Mouse (Mus musculus): ENCODE measurements around the gene Cd2. TPM values are rescaled to one million over a fixed set of nuclear protein-coding genes. Genes with fewer than 3 reads are reported as not detected.

The Cd2 gene
- total RNA-seq, 1 experiment from 2014 or later = 1.2 TPM

DNA sequence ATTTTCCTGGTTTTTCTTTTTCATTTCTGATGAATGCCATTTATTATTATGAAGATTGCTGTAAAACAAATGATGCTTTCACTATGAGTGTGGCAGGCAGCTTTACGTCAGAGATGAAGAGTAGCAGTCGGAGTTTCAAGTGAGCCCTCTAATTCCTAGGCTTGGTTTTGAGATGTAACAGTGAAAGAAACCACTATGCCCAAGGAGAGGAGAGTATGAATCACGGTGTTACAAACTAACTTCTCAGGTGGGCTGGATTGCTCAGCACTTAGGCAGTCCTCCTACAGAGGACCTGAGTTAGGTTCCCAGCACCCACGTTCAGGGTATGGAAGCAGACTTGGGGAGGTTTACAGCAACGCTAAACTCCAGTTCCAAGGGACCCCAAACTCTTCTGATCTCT lies 52.4 kb downstream of the Cd2 start:
- no peak for ATAC-seq (replicated peaks; ENCODE audit: low read depth, poor library complexity, severe bottlenecking)

DNA sequence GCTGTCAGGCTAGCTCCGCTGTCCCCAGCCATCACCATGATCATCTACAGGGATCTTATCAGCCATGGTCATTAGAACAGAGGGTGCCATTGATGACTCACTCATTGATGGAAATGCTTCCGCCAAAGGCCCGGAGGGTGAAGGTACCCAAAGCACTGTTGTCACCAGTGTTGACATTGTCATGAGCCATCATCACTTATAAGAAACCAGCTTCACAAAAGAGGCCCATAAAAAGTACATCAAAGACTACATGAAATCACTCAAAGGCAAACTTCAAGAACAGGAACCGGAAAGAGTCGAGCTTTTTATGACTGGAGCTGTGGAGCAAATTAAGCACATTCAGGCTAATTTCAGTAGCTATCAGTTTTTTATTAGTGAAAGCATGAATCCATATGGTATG lies 54.3 kb downstream of the Cd2 start:
- no peak for ATAC-seq (replicated peaks; ENCODE audit: low read depth, poor library complexity, severe bottlenecking)

DNA sequence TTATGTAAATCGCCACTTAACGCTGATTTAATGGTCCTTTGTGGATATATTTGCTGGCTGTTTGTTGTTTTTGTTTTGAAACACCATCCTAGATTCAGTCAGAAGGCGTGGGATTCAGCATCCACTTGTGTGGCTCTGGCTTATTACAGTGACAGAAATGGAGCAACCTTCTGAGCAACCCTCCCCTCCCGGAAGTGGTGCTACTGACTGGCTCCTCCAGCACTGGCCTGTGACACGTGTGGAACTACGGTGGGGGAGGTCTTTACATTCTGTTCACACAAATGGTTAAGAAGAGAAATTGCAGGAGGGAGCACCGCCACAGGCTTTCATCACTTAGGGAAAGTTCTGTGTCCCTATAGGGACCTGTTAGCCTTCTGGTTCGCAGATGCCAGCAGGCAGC lies 55.2 kb downstream of the Cd2 start:
- ATAC-seq (replicated peaks; ENCODE audit: low read depth, poor library complexity, severe bottlenecking) = no peak

DNA sequence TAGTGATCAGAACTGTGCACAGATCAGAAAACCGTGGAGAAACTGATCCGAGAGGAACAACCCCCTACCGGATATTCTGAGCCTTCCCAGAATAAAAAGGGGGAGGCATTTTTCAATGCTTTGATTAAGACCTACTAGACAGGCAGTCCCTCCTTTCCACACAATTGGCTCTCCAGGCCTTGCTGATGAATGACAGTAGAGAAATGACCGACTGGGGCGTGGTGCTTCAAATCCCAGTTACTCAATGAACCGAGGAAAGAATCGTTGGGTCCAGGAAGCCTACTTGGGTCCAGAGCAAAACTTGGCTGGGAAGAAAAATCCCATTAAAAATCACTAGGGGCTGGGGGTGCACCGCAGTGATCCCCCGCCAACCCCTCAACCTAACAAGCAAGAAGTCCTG lies 57.5 kb downstream of the Cd2 start:
- no peak for ATAC-seq (replicated peaks; ENCODE audit: low read depth, poor library complexity, severe bottlenecking)

DNA sequence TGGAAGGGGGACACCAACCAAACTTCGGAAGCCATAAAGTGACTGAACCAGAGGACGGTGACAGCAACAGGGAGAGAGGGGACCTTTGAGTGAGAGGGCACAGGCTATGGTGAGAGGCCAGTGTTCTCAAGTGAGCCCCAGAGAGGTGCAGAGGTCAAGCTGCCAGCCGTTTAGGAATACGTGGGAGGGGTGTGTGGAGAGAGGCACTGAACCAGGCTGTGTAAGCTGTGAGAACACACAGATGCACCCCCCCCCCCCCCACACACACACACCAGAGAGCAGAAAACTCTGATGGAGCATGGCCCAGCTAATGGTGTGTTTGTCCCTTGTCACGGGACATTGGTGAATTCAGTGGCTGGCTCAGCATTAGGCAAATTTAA lies 58.2 kb downstream of the Cd2 start:
- no peak for ATAC-seq (replicated peaks; ENCODE audit: low read depth, poor library complexity, severe bottlenecking)

DNA sequence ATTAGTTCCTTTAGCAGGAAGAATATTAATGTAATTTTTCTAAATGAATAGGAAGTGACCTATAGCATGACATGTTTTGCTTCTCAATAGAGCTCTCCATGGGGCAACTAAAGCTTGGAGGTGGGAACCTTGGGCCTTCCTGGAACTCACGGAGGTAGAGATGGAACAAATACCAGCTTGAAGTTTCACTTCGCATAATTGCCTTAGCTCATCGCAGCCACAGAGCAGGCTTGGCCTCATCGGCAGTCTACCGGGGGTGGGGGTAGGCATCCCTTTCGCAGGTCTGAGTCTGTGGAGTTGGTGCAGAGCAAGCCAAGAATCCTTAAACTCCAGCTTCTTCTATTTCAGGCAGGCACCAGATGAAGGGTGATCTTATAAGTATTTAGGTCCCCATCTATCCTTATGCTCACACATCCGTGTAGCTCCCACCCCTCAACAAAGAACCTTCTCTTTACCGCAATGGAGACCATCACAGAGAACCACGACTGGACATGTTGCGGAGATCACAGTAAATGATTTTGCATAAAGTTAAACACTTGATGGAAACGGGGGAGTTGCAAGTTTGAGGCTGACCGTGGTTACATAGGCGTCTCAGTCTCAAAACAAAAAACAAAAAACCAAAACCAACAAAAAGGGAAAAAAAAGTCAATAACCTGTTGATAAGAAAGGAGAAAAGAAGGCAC lies 58.7 kb downstream of the Cd2 start:
- ATAC-seq (replicated peaks; ENCODE audit: low read depth, poor library complexity, severe bottlenecking) = no peak

DNA sequence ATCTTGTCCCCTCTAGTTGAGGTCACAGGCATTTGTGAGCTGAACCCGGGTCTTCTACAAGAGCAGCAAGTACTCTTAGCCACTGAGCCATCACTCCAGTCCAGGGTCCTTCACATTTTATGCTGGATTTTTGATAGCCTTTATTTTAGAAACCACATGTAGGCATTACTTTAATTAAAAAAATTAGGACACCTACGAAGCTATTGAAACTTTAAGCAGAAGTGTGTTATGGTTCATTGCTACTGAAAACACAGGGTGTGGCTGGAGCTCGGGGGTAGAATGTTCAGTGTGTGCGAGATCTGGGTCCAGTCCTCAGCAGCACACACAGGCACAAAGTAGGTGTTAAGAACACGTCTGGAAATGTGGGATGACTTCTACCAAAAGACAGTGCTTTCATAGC lies 59.7 kb downstream of the Cd2 start:
- ATAC-seq (replicated peaks; ENCODE audit: low read depth, poor library complexity, severe bottlenecking) = no peak

Other genes starting within 250 kb of the Cd2 start
- gene Ptgfrn, start 177.7 kb downstream of the Cd2 start, total RNA-seq (2017) = not detected in 2 replicates
- gene Igsf3, start 89.1 kb upstream of the Cd2 start, total RNA-seq (2017) = 3.4 and 3.6 TPM in 2 replicates

Measured in common myeloid progenitor, adult 5-6 weeks (primary cell).